Mouse (Mus musculus) fat pad, adult 2 months (tissue): ENCODE results near the gene Pip5kl1.

Experiments used
- DNase-seq: peaks from one replicate; pipeline ENCODE4 v3.0.0-alpha.2; 2011; ENCODE audit warnings: low read depth, low spot score; ENCODE audit errors: extremely low read depth

Gene Pip5kl1

GRCm38 (mm10) chr2:32608778-32609435, 34.3 kb downstream of the Pip5kl1 start:
- no peak for DNase-seq

DNA sequence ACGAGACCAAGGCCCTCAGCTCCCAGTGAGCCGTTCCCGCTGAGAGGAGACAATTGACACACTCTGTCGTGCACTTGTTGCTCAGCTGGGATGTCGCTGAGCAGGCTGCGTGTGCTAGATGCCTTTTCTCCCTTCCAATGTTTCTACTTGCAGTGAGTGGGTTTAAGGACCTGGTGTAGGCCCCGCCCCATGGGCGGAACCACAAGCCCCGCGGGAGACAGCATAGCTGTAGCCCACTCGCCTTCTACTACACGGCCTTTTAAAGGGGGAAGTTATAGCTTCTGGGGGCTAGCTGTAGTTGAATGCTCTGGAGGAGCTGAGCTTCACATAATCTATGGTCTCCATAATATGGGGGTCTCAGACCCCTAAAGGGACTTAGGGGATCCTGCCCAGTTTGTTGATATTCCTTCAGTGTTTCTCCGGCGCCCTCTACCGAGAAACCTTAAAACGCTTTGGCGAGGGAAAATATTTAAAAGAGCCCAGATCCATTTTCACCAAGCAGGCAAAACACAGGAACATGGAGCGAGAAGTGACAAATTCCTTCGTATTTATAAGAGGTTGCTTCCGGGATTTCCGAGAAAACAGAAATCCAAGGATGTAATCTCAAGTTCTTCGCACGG, 36.1 kb downstream of the Pip5kl1 start:
- no peak for DNase-seq

- DNase-seq: no peak
Measured at GRCm38 (mm10) chr2:32612274-32612673, 37.7 kb downstream of the Pip5kl1 start.

DNA sequence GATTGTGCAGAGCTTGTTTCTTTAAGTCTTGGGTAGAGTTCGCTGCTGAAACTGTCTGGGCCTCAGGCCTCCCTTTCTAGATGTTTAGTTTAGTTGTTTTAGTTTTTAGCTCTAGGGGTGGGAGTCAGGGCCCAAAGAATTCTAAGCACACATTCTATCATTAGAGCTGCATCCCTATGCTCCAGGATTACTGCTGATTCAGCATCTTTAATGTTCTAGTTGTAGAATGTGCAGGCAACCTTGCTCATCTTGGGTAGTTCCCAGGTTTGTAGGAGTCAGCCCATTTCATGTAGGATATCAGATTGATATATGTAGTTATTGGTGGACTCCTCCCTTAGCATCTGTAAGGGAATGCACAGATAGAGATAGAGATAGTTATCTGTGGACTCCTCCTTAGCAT, 42.5 kb downstream of the Pip5kl1 start:
- no peak for DNase-seq

DNA sequence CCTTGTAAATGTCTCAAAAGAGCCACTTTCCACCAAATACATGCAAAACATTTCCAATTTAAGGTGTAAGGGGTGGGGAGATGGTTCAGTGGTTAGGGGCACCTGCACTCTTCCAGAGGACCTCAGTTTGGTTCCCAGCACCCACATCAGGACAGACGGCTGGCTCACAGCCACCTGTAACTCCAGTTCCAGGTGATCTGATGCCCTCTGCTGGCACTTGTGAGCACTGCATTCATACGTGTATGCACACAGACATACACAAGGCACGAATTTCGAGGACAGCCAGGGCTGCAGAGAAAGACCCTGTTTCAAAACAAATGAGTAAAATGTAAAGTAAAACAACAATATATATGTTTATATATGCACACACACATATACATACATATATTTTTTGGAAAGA, 43.0 kb downstream of the Pip5kl1 start:
- no peak for DNase-seq

- DNase-seq: no peak
Measured at GRCm38 (mm10) chr2:32618051-32618450, 43.5 kb downstream of the Pip5kl1 start.

DNA sequence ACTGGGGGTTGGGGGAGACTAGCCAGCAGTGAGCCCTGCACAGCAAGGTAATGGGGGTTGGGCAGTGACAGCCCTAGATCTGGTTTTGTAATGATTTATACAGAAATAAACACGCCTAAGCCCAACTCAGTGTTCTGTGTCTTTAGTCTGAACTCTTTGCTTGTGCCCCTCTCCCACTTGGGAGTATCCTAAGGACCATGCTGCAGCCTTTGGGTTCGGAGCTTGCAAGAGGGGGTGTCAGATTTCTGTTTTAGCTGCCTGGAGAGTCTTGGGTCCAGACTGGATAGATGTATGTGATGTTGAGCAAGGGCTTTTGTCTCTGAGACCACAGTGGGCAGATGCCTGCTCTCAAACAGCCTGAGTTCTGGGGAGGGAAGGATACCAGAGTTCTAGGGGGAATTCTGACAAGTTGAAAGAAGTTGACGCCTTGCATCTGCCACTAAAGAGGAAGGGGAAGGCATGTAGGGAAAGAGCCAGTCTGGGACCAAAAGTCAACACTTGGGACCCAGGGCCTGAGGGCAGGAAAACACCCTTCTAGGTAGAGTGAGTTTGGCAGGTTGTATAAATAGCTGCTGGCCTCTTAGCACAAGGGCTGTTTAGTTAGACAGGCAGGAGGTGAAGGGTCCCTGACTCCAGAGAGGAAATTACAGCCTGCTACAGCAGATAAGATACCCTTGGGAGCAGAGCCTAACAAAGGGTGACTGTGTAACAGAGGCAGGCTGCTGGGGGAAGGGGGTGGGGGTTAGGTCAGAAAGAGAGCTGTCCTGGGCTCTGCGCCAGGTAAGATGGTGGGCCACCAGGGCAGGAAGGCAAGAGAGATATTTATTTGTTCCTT, 46.3 kb downstream of the Pip5kl1 start:
- no peak for DNase-seq

- no peak for DNase-seq
Measured at GRCm38 (mm10) chr2:32621517-32621859, 46.9 kb downstream of the Pip5kl1 start, which contains the start of gene Ak1. TSS of gene Ak1 (plus strand) at chr2:32621758.

GRCm38 (mm10) chr2:32624111-32624748, 49.6 kb downstream of the Pip5kl1 start:
- no peak for DNase-seq

GRCm38 (mm10) chr2:32625212-32625872, 50.7 kb downstream of the Pip5kl1 start:
- no peak for DNase-seq

DNA sequence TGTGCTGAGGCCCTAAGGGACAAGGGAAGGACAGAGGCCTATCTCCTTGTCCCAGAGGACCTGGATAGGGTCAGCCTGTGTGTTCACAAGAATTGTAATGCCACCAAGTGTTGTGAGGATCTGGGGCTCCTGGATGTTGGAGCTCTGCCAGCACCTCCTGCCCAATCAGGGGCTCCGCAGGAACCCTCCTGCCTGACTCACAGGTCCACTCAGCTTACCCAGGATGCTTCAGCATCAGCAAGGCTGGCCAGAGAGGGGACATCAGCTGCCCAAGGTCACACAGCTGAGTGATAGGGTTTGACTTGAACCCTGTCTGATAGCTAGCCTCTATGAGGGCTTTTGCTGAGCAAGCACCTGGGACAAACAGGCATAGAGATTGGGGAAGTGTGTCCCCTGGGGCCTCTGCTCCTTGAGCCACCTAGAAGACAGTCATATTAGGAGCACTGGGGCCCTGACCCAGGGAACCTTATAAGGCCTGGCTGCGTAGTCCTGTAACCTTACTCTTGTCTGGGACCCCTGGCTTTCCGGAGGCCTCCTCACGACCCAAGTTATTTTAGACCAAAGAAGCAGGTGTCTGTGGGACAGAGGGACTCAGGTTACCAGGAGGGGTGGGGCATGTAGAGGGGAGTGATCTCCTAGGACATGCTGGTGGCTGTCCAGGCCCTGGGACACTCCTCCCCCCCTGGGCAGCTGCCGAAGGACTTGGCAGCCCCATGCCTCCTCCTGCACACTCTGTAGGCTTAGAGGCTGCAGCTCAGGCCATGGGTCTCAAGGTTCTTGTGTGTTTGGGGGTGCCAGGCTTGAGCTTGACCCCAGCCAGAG, 51.5 kb downstream of the Pip5kl1 start:
- no peak for DNase-seq

DNA sequence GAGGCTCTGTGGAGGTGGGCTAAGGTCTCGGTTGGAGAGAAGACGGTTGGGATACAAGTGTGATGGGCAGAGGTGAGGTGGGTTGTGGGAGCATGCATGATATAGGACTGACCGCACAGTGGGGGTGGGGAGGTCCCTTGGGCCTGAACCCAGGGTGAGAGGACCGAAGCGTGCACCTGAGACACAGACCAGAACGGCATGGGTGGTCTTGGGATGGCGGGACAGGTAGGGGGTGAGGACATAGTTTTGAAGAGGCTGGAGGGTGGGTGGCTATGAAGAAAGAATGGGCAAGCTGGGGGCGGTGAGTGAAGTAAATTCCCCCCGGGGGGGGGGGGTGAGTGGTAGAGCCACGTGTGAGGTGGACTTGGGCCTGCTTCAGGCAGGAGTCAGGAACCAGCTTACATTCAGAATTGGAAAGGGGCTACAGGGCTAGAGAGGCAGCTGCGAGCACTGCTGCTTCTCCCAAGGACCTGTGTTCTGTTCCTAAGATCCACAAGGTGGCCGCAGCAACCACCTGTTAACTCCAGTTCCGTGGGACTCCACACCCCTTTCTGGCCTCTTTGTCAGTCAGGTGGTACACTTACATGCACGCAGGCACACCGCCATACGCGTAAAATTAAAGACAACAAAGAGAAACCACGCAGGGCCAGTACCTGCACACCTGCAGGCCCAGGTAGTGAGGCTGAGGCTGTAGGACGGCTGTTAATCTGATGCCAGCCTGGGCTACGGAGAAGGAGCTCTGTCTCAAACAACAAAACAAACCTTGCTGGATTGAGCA, 52.9 kb downstream of the Pip5kl1 start:
- DNase-seq: no peak

DNA sequence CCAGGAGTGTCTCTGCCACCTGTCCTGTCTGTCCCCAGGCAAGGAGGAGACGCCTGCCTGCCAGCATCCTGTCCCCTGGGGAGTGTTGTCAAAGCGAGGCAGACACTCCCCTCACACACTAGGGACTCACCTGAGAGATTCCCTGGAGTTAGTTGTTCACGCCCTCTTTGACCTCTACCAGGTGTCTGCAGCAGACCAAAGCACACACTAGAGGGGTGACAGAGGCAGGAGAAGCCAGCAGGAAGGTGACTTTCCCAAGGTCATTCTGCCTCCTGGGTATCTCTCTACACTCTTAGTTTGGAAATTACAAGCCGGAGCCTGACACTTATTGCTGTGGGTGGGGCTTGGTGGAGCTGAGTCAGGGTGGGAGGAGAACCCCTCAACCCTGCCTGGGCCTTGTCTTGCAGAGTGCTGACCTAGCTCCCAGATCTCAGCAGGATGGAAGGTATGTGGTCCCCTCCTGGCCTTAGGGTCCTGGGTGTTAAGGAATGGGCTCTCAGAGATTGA, 53.5 kb downstream of the Pip5kl1 start:
- no peak for DNase-seq

DNA sequence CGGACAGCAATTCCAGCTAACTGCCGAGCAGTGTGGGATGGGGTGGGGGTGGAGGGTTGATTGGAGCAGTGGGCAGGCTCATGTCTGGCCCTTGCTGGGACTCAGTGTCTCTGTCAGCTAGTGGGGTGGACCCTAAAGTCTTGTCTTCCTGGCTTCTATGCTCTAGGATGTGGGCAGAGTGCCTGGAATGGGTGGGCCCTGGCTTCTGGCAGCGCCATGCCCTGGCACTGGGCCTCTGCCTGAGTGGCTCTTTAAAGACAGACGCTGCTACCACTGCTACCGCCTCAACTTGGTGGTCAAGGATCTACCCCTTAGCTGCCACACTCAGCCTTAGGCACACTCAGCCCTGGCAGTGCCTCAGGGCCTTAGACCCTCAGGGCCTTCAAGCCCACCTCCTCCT, 54.1 kb downstream of the Pip5kl1 start:
- DNase-seq: no peak

- DNase-seq: no peak
Measured at GRCm38 (mm10) chr2:32629276-32629976, 54.8 kb downstream of the Pip5kl1 start.

DNA sequence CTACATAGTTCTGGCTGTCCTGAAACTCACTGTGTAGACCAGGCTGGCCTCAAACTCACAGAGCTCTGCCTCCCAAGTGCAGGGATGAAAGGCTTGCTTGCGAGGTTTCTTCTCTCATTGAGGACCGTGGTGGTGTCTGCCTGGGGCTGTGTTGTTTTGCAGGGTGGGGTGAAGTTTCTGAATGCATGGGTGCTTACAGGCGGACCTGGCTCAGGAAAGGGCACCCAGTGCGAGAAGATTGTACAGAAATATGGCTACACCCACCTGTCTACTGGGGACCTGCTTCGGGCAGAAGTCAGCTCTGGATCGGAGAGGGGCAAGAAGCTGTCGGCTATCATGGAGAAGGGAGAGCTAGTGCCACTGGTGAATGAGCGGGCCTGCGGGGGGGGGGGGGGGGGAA, 55.4 kb downstream of the Pip5kl1 start:
- DNase-seq: no peak

GRCm38 (mm10) chr2:32631046-32631445, 56.4 kb downstream of the Pip5kl1 start:
- DNase-seq: no peak

- DNase-seq: no peak
Measured at GRCm38 (mm10) chr2:32631737-32632394, 57.3 kb downstream of the Pip5kl1 start.
